Mouse (Mus musculus) lung, postnatal 0 days (tissue): Measurements from ENCODE around the gene Ccdc136. TPM values are rescaled to one million over a fixed set of nuclear protein-coding genes. Genes with fewer than 3 reads are reported as not detected.

Source experiments
- ATAC-seq: fragments of 200-750 bp; cut with Nextera tagmentation; 2 replicates; pipeline ENCODE4 v1.8.0; 2017; ENCODE audit warnings: moderate library complexity
- DNase-seq: peaks from one replicate; pipeline ENCODE4 v3.0.0-alpha.2; 2016; ENCODE audit warnings: low spot score
- H3K27ac ChIP-seq: fragments of 300-500 bp; sonication (generic); 2 replicates; pipeline ENCODE4 v1.5.1; 2014; ENCODE audit warnings: antibody characterized with exemption, mild to moderate bottlenecking, low read length, mixed read lengths
- H3K27me3 ChIP-seq: fragments of 300-500 bp; sonication (generic); replicated peaks from 2 replicates; pipeline ENCODE4 v1.6.1; 2014; ENCODE audit warnings: low read length, mixed read lengths; ENCODE audit not compliant: insufficient read depth
- H3K36me3 ChIP-seq: fragments of 300-500 bp; sonication (generic); 2 replicates; pipeline ENCODE4 v1.6.1; 2014; ENCODE audit warnings: low read length, mixed read lengths; ENCODE audit not compliant: insufficient read depth
- H3K4me1 ChIP-seq: fragments of 300-500 bp; sonication (generic); 2 replicates; pipeline ENCODE4 v1.6.1; 2014; ENCODE audit warnings: antibody characterized with exemption, low read depth, low read length, mixed read lengths; ENCODE audit not compliant: insufficient read depth
- H3K4me2 ChIP-seq: fragments of 300-500 bp; sonication (generic); replicated peaks from 2 replicates; pipeline ENCODE4 v1.6.1; 2014; ENCODE audit warnings: low read depth, mild to moderate bottlenecking, low read length, moderate library complexity, mixed read lengths
- H3K4me3 ChIP-seq: fragments of 300-500 bp; sonication (generic); 2 replicates; pipeline ENCODE4 v1.5.1; 2014; ENCODE audit warnings: low read depth, low read length
- H3K9ac ChIP-seq: fragments of 300-500 bp; sonication (generic); replicated peaks from 2 replicates; pipeline ENCODE4 v1.6.1; 2014; ENCODE audit warnings: low read depth, mild to moderate bottlenecking
- H3K9me3 ChIP-seq: fragments of 300-500 bp; sonication (generic); 2 replicates; pipeline ENCODE4 v1.6.1; 2016; ENCODE audit warnings: low read length, mixed read lengths
- CTCF ChIP-seq: IDR thresholded peaks from 2 replicates; pipeline ENCODE4 v1.5.1; 2016; ENCODE audit warnings: antibody characterized with exemption, mild to moderate bottlenecking
- EP300 ChIP-seq: IDR thresholded peaks from 2 replicates; pipeline ENCODE4 v1.6.1; 2016; ENCODE audit warnings: antibody characterized with exemption, mild to moderate bottlenecking, control low read depth
- WGBS: fragments of 180-500 bp; shearing (Covaris S2); extraction: QIAGEN DNeasy Blood & Tissue Kit; methylation state at CpG from one replicate; pipeline ENCODE4 v1.1.7; 2014; 5-methylcytosine and 5-hydroxymethylcytosine counted together
- polyA plus RNA-seq: library from polyadenylated mRNA; unstranded; fragments of >200 nt; fragmentation: Nextera tagmentation; extraction: Ambion mirVana; gene quantifications from 2 replicates; pipeline ENCODE4 v1.2.1, GENCODE M21; 2015

The Ccdc136 gene
- polyA plus RNA-seq, 1 experiment from 2014 or later = 3.0 TPM

DNA sequence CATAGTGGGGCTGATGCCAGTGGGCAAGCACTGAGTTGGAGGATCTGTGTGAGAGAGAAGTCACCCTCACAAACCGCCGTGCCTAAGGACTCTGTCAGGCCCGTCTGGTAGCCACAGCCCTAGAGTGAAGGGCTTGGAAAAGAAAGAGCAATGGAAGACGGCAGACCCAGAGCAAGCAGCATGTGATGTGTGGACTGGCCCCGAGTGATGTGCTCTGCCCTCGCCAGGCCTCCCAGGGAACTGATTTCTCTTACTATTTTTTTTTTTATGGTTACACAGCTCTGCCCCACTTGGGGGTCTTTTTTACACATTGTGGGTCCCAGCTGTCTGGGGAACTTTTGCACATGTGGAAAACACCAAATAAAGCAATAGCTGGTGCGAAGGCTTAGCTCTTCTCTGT, 65.4 kb downstream of the Ccdc136 start:
- no peak for DNase-seq
- Histone ChIP-seq H3K4me3 (no peak overlapping the region), H3K27ac (no peak overlapping the region), H3K4me2 (no peak overlapping the region), H3K9me3 (no peaks in the 10 kb centered on the region), H3K27me3 (no peaks in the 10 kb centered on the region), H3K4me1 (no peaks in the 10 kb centered on the region), H3K36me3 (no peaks in the 10 kb centered on the region), H3K9ac (no peak overlapping the region)
- WGBS = 46% methylated on average over 7 of the region's 7 CpGs
- TF ChIP-seq EP300 = no peak
- TF ChIP-seq CTCF = no peak
- ATAC-seq = no peak

DNA sequence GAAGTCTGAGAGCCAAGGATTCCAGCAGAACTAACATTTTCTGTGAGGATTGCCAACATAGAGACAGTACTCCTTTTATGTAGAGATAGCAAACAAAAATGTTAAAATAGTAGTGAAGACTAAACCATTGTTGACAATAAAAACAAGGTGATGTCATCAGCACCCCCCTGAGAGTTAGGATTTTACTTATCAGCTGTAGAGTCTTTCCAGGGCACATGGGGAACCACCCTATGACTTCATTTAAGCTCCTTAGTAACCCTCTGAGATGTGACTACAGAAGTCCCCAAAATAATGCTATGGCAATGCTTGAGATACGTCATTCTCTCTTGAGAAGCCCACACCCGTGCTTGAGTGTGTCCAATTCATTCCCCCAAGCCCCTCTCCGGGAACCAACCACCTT, 67.3 kb downstream of the Ccdc136 start:
- ATAC-seq = no peak
- H3K36me3 ChIP-seq = no peaks in the 10 kb centered on the region
- H3K4me1 ChIP-seq = peaks cover 3% of the 10 kb centered on the region; the same call in 1 of the 2 replicates
- H3K9me3 ChIP-seq = no peaks in the 10 kb centered on the region
- WGBS = 77% methylated on average over 3 of the region's 3 CpGs
- H3K4me2 ChIP-seq = no peak overlapping the region
- DNase-seq = no peak
- no peak overlapping the region for H3K4me3 ChIP-seq
- TF ChIP-seq EP300 = no peak
- TF ChIP-seq CTCF = no peak
- H3K9ac ChIP-seq = no peak overlapping the region
- no peak overlapping the region for H3K27ac ChIP-seq
- no peaks in the 10 kb centered on the region for H3K27me3 ChIP-seq

DNA sequence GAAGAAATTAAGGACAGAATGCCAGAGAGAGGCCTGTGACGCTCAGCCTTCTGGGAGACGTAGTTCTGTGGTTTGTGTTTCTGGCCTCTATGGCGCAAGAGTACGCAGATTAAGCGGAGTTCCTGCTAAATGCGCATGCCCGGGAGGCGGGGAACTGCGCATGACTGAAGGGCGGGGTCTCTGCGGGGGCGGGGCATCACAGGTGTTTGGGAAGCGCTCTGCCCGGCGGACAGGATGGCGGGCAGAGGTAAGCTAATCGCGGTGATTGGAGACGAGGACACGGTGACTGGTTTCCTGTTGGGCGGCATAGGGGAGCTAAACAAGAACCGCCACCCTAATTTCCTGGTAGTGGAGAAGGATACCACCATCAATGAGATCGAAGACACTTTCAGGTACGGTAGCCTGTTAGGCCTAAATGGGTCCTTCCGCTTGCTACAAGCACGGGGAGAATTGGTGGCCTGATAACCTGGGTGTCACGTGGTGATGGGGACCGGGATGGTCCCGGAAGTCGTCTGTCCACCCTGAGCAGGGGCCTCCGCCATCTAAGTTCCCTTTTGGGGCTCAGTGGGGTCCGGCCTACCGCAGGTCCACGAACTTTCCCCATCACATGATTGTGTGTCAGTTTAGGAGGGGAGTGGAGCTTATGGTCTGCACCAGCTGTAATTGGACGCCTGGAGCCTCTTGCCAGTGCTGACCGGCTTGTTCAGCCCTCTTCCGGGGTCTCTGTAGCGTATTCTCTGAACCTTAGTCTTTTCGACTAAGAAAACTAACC, 71.7 kb downstream of the Ccdc136 start, which contains the start of gene Atp6v1f:
Gene Atp6v1f, plus strand, starts transcription at position 136 of the 772 bp plus-strand sequence.
- Histone ChIP-seq H3K9me3 (no peaks in the 10 kb centered on the region), H3K4me2 (peak within 1 kb of the TSS; percentile 76), H3K4me1 (peaks cover 7% of the 10 kb centered on the region; the same call in 1 of the 2 replicates), H3K27ac (peak within 1 kb of the TSS; percentile 32; the same call in 1 of the 2 replicates), H3K36me3 (0 out of 2 replicates have a peak, but pooled peaks cover 4% of the 10 kb centered on the region), H3K4me3 (peak within 1 kb of the TSS; percentile 68), H3K27me3 (no peaks in the 10 kb centered on the region; the same call in 1 of the 2 replicates), H3K9ac (peak within 1 kb of the TSS; percentile 59)
- TF ChIP-seq EP300 (no peak), CTCF (no peak)
- WGBS = under 1% methylated on average over 39 of the region's 39 CpGs
- ATAC-seq (peak; percentile 97), DNase-seq (peak; percentile 98)

DNA sequence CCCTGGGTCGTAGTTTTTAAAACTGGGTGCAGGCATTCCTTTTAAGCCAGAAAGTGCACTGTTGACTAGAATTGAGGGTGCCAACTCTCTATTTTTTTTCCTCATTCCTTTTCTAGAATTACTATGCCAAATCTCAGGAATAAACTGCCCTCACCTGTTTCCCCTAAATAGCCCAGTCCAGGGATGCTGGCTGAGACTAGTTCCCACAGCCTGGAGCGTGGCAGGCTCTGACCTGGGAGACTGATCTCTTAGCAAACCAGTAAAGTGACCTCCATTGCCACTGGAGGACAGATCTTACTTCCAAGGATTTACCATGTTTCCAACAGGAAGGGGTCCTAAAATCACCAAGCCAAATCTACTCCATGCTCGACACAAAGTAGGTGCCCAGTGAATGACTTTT, 72.7 kb downstream of the Ccdc136 start:
- 0 out of 2 replicates have a peak, but pooled peaks cover 4% of the 10 kb centered on the region for H3K36me3 ChIP-seq
- 81% methylated on average over 3 of the region's 3 CpGs for WGBS
- no peaks in the 10 kb centered on the region; the same call in 1 of the 2 replicates for H3K27me3 ChIP-seq
- TF ChIP-seq CTCF (no peak), EP300 (no peak)
- DNase-seq = no peak
- no peak overlapping the region for H3K9ac ChIP-seq
- no peak overlapping the region for H3K4me3 ChIP-seq
- ATAC-seq = no peak
- H3K4me2 ChIP-seq = peak overlapping the region; percentile 76; the same call in 1 of the 2 replicates
- H3K27ac ChIP-seq = no peak overlapping the region
- peaks cover 10% of the 10 kb centered on the region; the same call in 1 of the 2 replicates for H3K4me1 ChIP-seq
- no peaks in the 10 kb centered on the region for H3K9me3 ChIP-seq

- no peak within 1 kb of the TSS for H3K27ac ChIP-seq
- no peaks in the 10 kb centered on the region for H3K9me3 ChIP-seq
- H3K4me3 ChIP-seq = no peak within 1 kb of the TSS
- DNase-seq = no peak
- H3K9ac ChIP-seq = no peak within 1 kb of the TSS
- H3K4me2 ChIP-seq = no peak within 1 kb of the TSS
- no peaks in the 10 kb centered on the region; the same call in 1 of the 2 replicates for H3K27me3 ChIP-seq
- H3K36me3 ChIP-seq = 0 out of 2 replicates have a peak, but pooled peaks cover 4% of the 10 kb centered on the region
- 95% methylated on average over 4 of the region's 4 CpGs for WGBS
- TF ChIP-seq CTCF (no peak), EP300 (no peak)
- H3K4me1 ChIP-seq = peaks cover 10% of the 10 kb centered on the region; the same call in 1 of the 2 replicates
- ATAC-seq = no peak
Measured at GRCm38 (mm10) chr6:29471137-29471536, 75.0 kb downstream of the Ccdc136 start, which contains the start of gene Atp6v1fnb. Atp6v1fnb (plus strand) TSS chr6:29471437.

DNA sequence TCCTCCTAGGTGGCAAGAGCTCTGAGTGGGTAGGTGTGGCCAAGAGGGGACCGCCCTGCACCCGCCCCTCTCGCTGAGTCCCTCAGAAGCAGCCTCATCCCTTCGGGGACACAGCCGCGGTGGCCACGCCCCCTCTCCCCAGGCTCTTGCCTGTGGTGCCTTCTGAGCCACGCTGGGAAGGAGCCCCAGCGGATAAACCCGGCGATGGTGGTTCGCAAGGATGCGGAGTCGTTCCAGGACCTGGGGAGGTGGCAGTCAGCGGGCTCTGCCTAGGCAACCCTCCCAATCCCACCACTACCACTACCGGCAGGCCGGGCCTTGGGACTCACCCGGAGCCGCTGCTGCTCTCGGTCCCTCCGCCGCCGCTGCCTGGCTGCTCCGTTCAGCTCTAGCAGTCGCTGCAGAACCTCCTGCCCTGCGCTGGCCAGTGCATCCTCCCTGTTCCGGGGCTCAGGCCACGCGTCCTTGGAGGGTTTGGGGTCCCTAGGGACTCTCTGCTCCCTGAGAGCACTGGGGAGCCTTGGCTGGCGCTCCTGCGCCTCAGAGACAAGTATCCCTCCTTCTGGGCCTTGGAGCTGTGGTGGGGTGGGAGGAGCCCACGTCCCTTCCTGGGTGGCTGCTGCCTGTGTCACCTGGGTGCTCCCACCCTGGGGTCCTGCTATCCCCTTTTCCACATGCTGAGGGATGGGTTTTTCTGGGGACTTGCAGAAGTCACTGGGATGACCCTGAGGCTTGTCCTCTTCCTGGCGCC, 78.0 kb downstream of the Ccdc136 start:
- 5% methylated on average over 31 of the region's 33 CpGs for WGBS
- Histone ChIP-seq H3K9me3 (no peaks in the 10 kb centered on the region), H3K36me3 (0 out of 2 replicates have a peak, but pooled peaks cover 4% of the 10 kb centered on the region), H3K27me3 (no peaks in the 10 kb centered on the region; the same call in 1 of the 2 replicates), H3K9ac (no peak overlapping the region), H3K4me2 (peak overlapping the region; percentile 52), H3K4me1 (0 out of 2 replicates have a peak, but pooled peaks cover 3% of the 10 kb centered on the region), H3K27ac (no peak overlapping the region), H3K4me3 (peak overlapping the region; percentile 8; the same call in 1 of the 2 replicates)
- TF ChIP-seq EP300 (no peak), CTCF (no peak)
- ATAC-seq (peak; percentile 98), DNase-seq (peak; percentile 90)
